Mouse (Mus musculus): Measurements from ENCODE around the gene Usp42.
A peak's percentile ranks its signal among the peaks of the same experiment; 100 is the strongest.

Gene Usp42

GRCm38 (mm10) chr5:143732180-143732891 lies at the start of gene Usp42:
Gene Usp42, minus strand, starts transcription at chr5:143732280.
- DNase-seq: peak; percentile 96 to 97

- no peak for DNase-seq
Observed at GRCm38 (mm10) chr5:143760508-143760907, 28.4 kb upstream of the Usp42 start.

DNA sequence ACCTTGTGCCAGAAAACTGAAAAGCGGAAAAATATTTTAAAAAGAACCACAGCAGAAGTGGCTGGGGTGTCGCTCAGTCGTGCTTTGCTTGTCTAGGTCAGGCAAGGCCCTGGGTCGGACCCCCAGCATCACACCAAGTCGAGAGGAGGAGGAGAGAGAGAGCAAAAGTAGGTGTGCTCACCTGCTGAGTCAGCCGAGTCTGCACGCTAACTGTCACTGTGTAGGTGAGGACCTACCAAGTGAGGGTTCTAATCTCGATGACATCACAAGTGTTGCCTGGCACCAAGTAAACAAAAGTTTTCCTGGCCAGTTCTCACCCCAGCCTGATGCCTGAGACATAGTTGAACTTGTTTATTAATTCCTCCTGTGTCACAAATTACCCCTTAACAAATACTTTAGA lies 27.5 kb upstream of the Usp42 start:
- no peak for DNase-seq

DNA sequence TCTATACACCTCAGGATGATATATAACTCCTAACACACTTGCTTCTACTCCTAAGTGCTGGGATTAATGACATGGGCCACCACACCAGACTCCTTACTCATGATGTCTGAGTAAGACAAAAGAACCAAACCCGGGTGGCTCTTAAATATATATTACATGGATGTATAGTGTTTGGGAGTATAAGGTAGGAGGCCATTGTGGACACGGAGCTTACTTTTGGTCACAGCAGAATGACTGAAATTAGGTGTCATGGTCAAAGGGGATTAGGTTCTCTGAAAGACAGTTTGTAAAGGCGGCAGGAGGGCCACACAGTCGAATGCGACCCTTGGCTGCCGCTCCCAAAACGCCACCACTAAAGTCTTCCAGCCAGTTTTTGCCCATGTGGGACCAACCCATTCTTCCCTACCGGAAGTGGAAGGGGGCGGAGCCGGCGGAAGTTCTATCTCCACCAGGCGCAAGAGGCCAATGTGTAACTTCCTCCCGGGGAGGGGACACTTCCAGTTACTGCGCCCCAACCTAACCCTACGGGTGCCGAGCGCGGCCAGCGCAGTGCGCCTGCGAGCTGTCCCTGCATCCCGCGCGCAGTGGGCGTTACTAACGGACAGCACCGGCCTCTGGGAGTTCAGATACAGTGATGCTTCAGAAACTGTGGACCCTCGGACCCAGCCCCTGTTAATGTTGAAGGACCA lies 25.8 kb upstream of the Usp42 start:
- DNase-seq: peak; percentile 89 to 91

DNA sequence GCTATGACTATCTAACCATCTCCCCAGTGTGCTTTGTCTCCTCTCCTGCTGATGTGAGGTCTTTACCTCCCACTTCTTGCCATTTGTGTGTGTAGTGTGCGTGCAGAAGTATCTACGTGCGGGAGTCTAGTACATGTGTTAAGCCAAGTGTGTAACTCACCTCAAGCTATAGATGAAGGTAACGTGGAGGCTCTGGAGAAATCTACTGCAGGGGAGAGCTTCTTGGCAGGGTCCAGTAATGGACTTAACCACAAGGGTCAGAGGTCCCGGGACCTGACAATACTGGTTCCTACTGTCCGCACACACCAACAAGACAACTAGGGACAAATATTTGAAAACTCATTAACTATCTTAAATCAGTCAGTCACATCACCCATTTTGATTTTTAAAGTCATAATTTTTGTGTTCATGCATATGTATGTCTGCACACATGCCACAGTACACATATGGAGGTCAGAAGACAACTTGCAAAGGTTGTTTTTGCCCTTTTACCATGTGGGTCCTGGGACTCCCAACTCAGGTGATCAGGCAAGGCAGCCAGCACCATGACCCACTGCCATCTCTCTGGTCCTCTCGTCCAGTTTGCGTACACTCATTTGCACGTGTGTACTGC lies 23.6 kb upstream of the Usp42 start:
- DNase-seq: no peak

GRCm38 (mm10) chr5:143749630-143750208 lies 17.6 kb upstream of the Usp42 start:
- no peak for DNase-seq

DNA sequence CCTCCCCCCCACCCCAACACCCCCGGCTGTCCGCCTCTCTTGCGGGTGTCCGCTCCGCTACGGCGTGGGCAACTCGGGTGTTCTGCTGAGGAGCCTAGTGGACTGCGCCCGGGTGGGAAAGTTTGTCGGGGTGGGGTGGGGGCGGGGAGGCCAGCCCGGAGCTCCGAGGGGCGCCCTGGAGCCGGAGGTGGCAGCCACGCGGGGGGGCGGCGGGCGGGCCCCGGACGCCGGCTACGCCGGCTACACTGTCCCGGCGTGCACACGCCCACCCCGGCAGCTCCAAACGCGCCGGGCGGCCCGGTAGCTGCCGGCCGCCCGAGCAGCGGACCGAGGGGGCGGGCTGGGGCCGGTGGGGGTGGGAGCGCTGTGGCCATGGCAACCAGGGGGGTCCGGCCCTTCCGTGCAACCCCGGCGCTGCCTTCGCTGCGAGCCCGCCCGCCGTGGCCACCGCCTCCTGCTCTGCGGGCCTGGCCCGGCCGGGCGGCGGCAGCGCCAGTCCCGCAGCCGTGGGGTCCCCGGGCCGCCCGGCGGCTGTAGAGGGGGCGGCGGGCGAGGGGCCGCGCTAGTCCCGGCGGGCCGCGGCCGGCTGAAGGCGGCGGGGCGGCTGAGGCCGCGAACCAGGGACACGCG lies 482 bp downstream of the Usp42 start:
- peak in 1 of 2 experiments; percentile 48 for DNase-seq

DNA sequence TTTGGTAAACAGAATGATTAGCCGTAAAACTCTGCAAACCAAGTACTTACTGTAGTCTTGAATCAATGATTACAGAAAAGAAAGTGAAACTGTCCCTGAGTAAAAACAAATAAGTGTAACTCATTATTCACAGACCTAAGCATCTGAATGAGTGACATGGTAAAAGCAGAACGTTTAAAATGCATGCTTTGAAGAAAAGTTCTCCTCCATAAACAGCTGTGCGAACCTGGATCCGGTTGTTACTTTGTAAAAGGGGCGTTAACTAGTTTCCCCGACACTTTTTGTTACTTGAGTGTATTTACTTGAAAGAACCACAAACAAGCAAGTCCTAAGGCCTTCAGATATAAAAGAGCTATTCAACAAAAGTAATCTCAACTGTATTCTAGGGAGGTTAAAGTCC lies 1.2 kb downstream of the Usp42 start:
- DNase-seq: no peak

GRCm38 (mm10) chr5:143721962-143722361 lies 10.1 kb downstream of the Usp42 start:
- no peak for DNase-seq

- DNase-seq: no peak
Observed at GRCm38 (mm10) chr5:143712011-143712800, 19.9 kb downstream of the Usp42 start.

- DNase-seq: peak; percentile 76 to 81
Observed at GRCm38 (mm10) chr5:143711326-143711725, 20.8 kb downstream of the Usp42 start.

DNA sequence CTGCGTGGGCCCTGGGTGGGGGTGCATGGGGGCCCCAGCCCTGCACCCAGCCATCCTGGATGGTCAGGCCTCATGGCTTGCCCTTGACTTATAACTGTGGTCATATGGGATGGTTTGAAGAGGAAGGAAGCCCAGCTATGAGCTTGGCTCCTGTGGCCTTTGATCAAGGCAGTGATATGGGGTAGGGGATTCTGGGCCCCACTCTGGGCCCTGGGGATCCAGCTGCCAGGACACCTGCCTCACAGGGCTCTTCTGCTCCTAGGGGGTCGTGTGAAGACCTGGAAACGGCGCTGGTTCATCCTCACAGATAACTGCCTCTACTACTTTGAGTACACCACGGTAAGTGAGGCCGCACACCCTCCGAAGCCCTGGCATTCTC lies 25.3 kb downstream of the Usp42 start:
- DNase-seq: no peak

- DNase-seq: no peak
Observed at GRCm38 (mm10) chr5:143706030-143706821, 25.9 kb downstream of the Usp42 start.

DNA sequence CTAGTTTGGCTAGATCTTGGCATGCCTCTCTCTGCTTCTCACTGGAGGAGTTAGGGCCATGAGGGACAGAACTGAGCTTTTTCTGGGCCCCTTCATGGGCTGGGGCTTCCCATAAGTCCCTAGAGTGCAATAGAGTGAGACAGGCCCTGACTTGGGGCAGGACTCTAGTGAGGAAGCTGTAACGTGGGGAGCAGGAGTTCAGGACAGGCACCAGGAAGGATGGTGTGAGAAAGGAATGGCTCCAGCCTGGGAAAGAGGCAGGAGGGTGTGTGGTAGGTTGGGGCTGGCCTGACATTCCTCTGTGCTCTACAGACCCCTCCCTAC lies 26.5 kb downstream of the Usp42 start:
- DNase-seq: no peak

GRCm38 (mm10) chr5:143704875-143705658 lies 27.0 kb downstream of the Usp42 start:
- DNase-seq: peak; percentile 72 to 74

GRCm38 (mm10) chr5:143701074-143701473 lies 31.0 kb downstream of the Usp42 start:
- DNase-seq: no peak

DNA sequence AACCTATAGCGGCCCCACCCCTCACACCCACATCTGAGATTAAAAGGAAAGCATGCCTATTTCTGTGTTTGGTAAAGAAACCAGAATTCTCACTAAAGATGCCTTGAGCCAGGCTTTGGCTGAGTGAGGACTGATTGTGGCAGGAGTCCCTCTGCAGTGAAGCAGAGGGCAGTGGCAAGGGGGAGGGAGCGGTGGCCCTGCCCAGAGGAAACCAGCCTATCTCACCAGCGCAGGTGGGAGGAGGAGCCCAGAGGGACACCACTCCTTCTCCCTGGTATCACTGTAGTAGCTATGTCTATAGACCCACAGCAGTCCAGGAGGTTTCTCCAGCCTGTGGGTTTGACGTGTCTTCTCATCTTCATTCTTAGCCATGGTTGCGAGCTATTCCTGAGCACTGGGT lies 31.8 kb downstream of the Usp42 start:
- DNase-seq: no peak

DNA sequence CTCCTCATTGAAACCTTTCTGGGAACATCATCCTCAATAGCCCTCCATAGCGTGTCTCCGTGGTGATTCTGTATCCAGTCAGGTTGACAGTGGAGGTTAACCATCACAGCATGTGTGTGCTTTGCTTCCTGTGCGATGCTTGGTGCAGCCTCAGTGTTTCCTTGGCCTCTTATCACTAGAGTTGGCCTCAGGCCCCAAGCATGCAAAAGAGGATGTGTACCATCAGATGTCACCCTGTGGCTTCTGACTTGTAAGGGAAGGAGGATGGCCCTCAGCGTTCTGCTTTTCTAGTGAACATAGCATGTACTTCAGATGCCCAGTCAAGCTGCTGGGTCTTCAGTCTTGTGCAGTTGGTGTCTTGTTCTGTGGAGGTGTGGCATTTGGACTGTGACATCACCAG lies 33.6 kb downstream of the Usp42 start:
- no peak for DNase-seq

- no peak for DNase-seq
Observed at GRCm38 (mm10) chr5:143696323-143696722, 35.8 kb downstream of the Usp42 start.

- DNase-seq: no peak
Observed at GRCm38 (mm10) chr5:143690926-143691325, 41.2 kb downstream of the Usp42 start.

GRCm38 (mm10) chr5:143690392-143690791 lies 41.7 kb downstream of the Usp42 start:
- no peak for DNase-seq
